Mouse (Mus musculus) ES-E14 (cell line): ENCODE results near the gene Aldh1l1. TPM values are rescaled to one million over a fixed set of nuclear protein-coding genes. Genes with fewer than 3 reads are reported as not detected.

ENCODE experiments used
- DNase-seq: peaks from one replicate; pipeline ENCODE4 v3.0.0-alpha.2; 2013; ENCODE audit warnings: low read depth, low spot score
- H3K27ac ChIP-seq: 2 replicates; pipeline ENCODE4 v1.5.1; 2012; ENCODE audit warnings: low read depth, mild to moderate bottlenecking, low read length, moderate library complexity, mixed read lengths; ENCODE audit not compliant: poor library complexity, insufficient read depth, severe bottlenecking
- H3K36me3 ChIP-seq: 2 replicates; pipeline ENCODE4 v1.6.1; 2012; ENCODE audit warnings: mild to moderate bottlenecking, low read length, moderate library complexity, mixed read lengths; ENCODE audit not compliant: control insufficient read depth, poor library complexity, insufficient read depth, severe bottlenecking
- H3K4me1 ChIP-seq, 2 experiments: fragments of 150-350 bp in 1 of 2; sonication (generic) in 1 of 2; 2 replicates each; pipeline ENCODE4 v1.6.1; 2012; ENCODE audit warnings: low read length in 2 of 2, mild to moderate bottlenecking in 1 of 2, mixed read lengths in 1 of 2; ENCODE audit not compliant: control insufficient read depth in 2 of 2, insufficient read depth in 2 of 2, poor library complexity in 1 of 2
- H3K4me3 ChIP-seq, 2 experiments: fragments of 150-350 bp in 1 of 2; sonication (generic) in 1 of 2; 2 replicates each; pipeline ENCODE4 v1.5.1; 2012; ENCODE audit warnings: low read length in 2 of 2, low read depth in 1 of 2, mild to moderate bottlenecking in 1 of 2, mixed read lengths in 1 of 2; ENCODE audit not compliant: insufficient read depth in 1 of 2, poor library complexity in 1 of 2, severe bottlenecking in 1 of 2
- H3K9ac ChIP-seq: 2 replicates; pipeline ENCODE4 v1.6.1; 2012; ENCODE audit warnings: low read depth, mild to moderate bottlenecking, low read length, mixed read lengths; ENCODE audit not compliant: poor library complexity, insufficient read depth, severe bottlenecking
- H3K9me3 ChIP-seq: fragments of 150-350 bp; sonication (generic); 2 replicates; pipeline ENCODE4 v1.6.1; 2012; ENCODE audit warnings: low read depth, mild to moderate bottlenecking, low read length; ENCODE audit not compliant: control insufficient read depth, insufficient read depth
- CHD2 ChIP-seq: IDR thresholded peaks from 2 replicates; pipeline ENCODE4 v1.6.1; 2014; ENCODE audit warnings: mild to moderate bottlenecking, low read depth, low read length, inconsistent platforms
- HCFC1 ChIP-seq: IDR thresholded peaks from 2 replicates; pipeline ENCODE4 v1.6.1; 2012; ENCODE audit warnings: low read length, inconsistent platforms, borderline replicate concordance; ENCODE audit not compliant: insufficient read depth
- MAFK ChIP-seq: IDR thresholded peaks from 2 replicates; pipeline ENCODE4 v1.6.1; 2014; ENCODE audit warnings: mild to moderate bottlenecking, low read depth, low read length, inconsistent platforms; ENCODE audit not compliant: insufficient read depth
- ZC3H11A ChIP-seq: IDR thresholded peaks from 2 replicates; pipeline ENCODE4 v1.6.1; 2012; ENCODE audit warnings: low read depth, mild to moderate bottlenecking, inconsistent platforms, low read length, borderline replicate concordance
- ZNF384 ChIP-seq: IDR thresholded peaks from 2 replicates; pipeline ENCODE4 v1.6.1; 2012; ENCODE audit warnings: low read depth, low read length, inconsistent platforms
- in situ Hi-C, 2 experiments: fragments of 600-800 bp; cut with MboI; formaldehyde crosslinking; loops; one replicate each; pipeline ENCODE4 v1.15.1; 2025; ENCODE audit warnings: low sequenced_read_pairs in 2 of 2, inconsistent platforms in 1 of 2; ENCODE audit not compliant: unreplicated experiment in 2 of 2
- total RNA-seq: library from RNA; depleted of rRNA; stranded (reverse); fragments of 300-350 nt; gene quantifications from 2 replicates; pipeline ENCODE4 v1.2.3, GENCODE M21; 2012

The Aldh1l1 gene
- total RNA-seq, 1 experiment = 3.9 TPM

GRCm38 (mm10) chr6:90475854-90476212 lies 10.4 kb upstream of the Aldh1l1 start:
- H3K27ac ChIP-seq = no peak overlapping the region
- peaks cover 2% of the 10 kb centered on the region; the same call in 1 of the 2 replicates for H3K36me3 ChIP-seq
- no peak overlapping the region for H3K4me3 ChIP-seq
- no peaks in the 10 kb centered on the region for H3K9me3 ChIP-seq
- in situ Hi-C loops = no loop called here
- TF ChIP-seq MAFK = no peak
- TF ChIP-seq CHD2 = no peak
- TF ChIP-seq ZNF384 = no peak
- no peak for TF ChIP-seq ZC3H11A
- no peak for TF ChIP-seq HCFC1
- no peak for DNase-seq
- H3K4me1 ChIP-seq = peaks cover 8 to 27% of the 10 kb centered on the region in 2 experiments
- no peak overlapping the region for H3K9ac ChIP-seq

- TF ChIP-seq MAFK (no peak), ZNF384 (no peak), ZC3H11A (no peak), CHD2 (no peak), HCFC1 (no peak)
- in situ Hi-C loops = no loop called here
- no peak overlapping the region for H3K27ac ChIP-seq
Observed at GRCm38 (mm10) chr6:90476941-90477518, 9.2 kb upstream of the Aldh1l1 start.

GRCm38 (mm10) chr6:90484249-90484648 lies 2.0 kb upstream of the Aldh1l1 start:
- no peak overlapping the region for H3K27ac ChIP-seq
- peaks cover 4 to 14% of the 10 kb centered on the region in 2 experiments; a peak in 2 of 4 replicates for H3K4me1 ChIP-seq
- no peak overlapping the region for H3K9ac ChIP-seq
- no peaks in the 10 kb centered on the region for H3K9me3 ChIP-seq
- no peak for DNase-seq
- no peak for TF ChIP-seq MAFK
- no peak for TF ChIP-seq ZNF384
- TF ChIP-seq CHD2 = no peak
- TF ChIP-seq ZC3H11A = no peak
- TF ChIP-seq HCFC1 = no peak
- no peaks in the 10 kb centered on the region for H3K36me3 ChIP-seq
- in situ Hi-C loops = no loop called here
- no peak overlapping the region for H3K4me3 ChIP-seq

More at GRCm38 (mm10) chr6:90476941-90477518, 9.2 kb upstream of the Aldh1l1 start:
- H3K4me1 ChIP-seq = peaks cover 8 to 24% of the 10 kb centered on the region in 2 experiments
- H3K4me3 ChIP-seq = no peak overlapping the region
- H3K36me3 ChIP-seq = no peaks in the 10 kb centered on the region; the same call in 1 of the 2 replicates
- H3K9ac ChIP-seq = no peak overlapping the region
- DNase-seq = no peak
- H3K9me3 ChIP-seq = no peaks in the 10 kb centered on the region

- H3K4me1 ChIP-seq = peaks cover 4 to 14% of the 10 kb centered on the region in 2 experiments; a peak in 2 of 4 replicates
- no peak for TF ChIP-seq MAFK
- no peak for TF ChIP-seq CHD2
- no peak for TF ChIP-seq ZC3H11A
- no peak for TF ChIP-seq ZNF384
- TF ChIP-seq HCFC1 = no peak
- H3K4me3 ChIP-seq = no peak overlapping the region
- no peak for DNase-seq
- no peaks in the 10 kb centered on the region for H3K9me3 ChIP-seq
- no peaks in the 10 kb centered on the region for H3K36me3 ChIP-seq
- no peak overlapping the region for H3K27ac ChIP-seq
- no peak overlapping the region for H3K9ac ChIP-seq
- in situ Hi-C loops = no loop called here
Observed at GRCm38 (mm10) chr6:90484876-90485275, 1.4 kb upstream of the Aldh1l1 start.
